Mouse (Mus musculus) limb, embryonic 11.5 days (tissue): ENCODE results near the gene Psmd12. TPM values are rescaled to one million over a fixed set of nuclear protein-coding genes. Genes with fewer than 3 reads are reported as not detected.

Source experiments
- ATAC-seq: fragments of 200-750 bp; cut with Nextera tagmentation; 2 replicates; pipeline ENCODE4 v1.8.0; 2017; ENCODE audit warnings: low read depth; ENCODE audit not compliant: insufficient number of reproducible peaks, low FRiP score, low TSS enrichment
- DNase-seq: peaks from one replicate; pipeline ENCODE4 v3.0.0-alpha.2; 2015; ENCODE audit warnings: low spot score
- H3K27ac ChIP-seq: fragments of 300-500 bp; sonication (generic); replicated peaks from 2 replicates; pipeline ENCODE4 v1.5.1; 2014; ENCODE audit warnings: low read depth, mild to moderate bottlenecking, low read length
- H3K27me3 ChIP-seq: fragments of 300-500 bp; sonication (generic); 2 replicates; pipeline ENCODE4 v1.6.1; 2014; ENCODE audit warnings: mild to moderate bottlenecking, low read length, mixed read lengths; ENCODE audit not compliant: control insufficient read depth, insufficient read depth
- H3K36me3 ChIP-seq: fragments of 300-500 bp; sonication (generic); 2 replicates; pipeline ENCODE4 v1.6.1; 2014; ENCODE audit warnings: mild to moderate bottlenecking, low read length, moderate library complexity, mixed read lengths; ENCODE audit not compliant: control insufficient read depth, insufficient read depth
- H3K4me1 ChIP-seq: fragments of 300-500 bp; sonication (generic); 2 replicates; pipeline ENCODE4 v1.6.1; 2014; ENCODE audit warnings: low read length, mixed read lengths; ENCODE audit not compliant: control insufficient read depth, insufficient read depth
- H3K4me2 ChIP-seq: fragments of 300-500 bp; sonication (generic); 2 replicates; pipeline ENCODE4 v1.6.1; 2014; ENCODE audit warnings: low read depth, mild to moderate bottlenecking, moderate library complexity; ENCODE audit not compliant: severe bottlenecking
- H3K4me3 ChIP-seq: fragments of 300-500 bp; sonication (generic); 2 replicates; pipeline ENCODE4 v1.5.1; 2014; ENCODE audit warnings: low read depth, low read length
- H3K9ac ChIP-seq: fragments of 300-500 bp; sonication (generic); 2 replicates; pipeline ENCODE4 v1.6.1; 2014; ENCODE audit warnings: mild to moderate bottlenecking, low read length
- H3K9me3 ChIP-seq: fragments of 300-500 bp; sonication (generic); 2 replicates; pipeline ENCODE4 v1.6.1; 2016; ENCODE audit warnings: low read length; ENCODE audit not compliant: control insufficient read depth
- WGBS: fragments of 180-500 bp; shearing (Covaris S2); extraction: QIAGEN DNeasy Blood & Tissue Kit; methylation state at CpG from one replicate; pipeline ENCODE4 v1.1.7; 2014; 5-methylcytosine and 5-hydroxymethylcytosine counted together
- polyA plus RNA-seq: library from polyadenylated mRNA; unstranded; fragments of >200 nt; fragmentation: Nextera tagmentation; extraction: Ambion mirVana; gene quantifications from 2 replicates; pipeline ENCODE4 v1.2.1, GENCODE M21; 2014

Gene Psmd12
- polyA plus RNA-seq, 1 experiment from 2014 or later, result 234 TPM

DNA sequence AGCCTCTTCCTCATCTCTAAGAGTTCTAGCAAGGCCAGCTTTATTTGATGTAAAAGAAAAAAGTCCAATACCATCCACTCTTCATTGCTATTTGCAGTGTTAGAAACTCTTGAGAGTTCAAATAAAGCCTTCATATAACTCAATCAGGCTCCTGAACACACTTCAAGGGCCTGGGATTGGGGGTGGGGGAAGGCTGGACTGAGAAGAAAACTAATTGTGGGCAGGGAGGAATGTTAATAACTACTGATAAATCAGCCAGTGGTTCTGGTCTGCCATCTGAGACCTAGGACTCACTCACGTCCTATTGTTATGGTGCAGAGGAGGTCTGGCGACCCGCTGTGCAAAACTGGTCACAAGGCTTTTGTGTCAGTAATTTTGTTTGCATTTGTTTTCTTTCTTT is 48.3 kb downstream of the Psmd12 start:
- no peaks in the 10 kb centered on the region for H3K4me1 ChIP-seq
- no peaks in the 10 kb centered on the region for H3K27me3 ChIP-seq
- no peak overlapping the region for H3K9ac ChIP-seq
- ATAC-seq (no peak), DNase-seq (no peak)
- H3K4me2 ChIP-seq, result no peak overlapping the region
- WGBS, result 49% methylated on average over 3 of the region's 3 CpGs
- H3K4me3 ChIP-seq, result no peak overlapping the region
- no peaks in the 10 kb centered on the region for H3K36me3 ChIP-seq
- H3K9me3 ChIP-seq, result no peaks in the 10 kb centered on the region
- no peak overlapping the region for H3K27ac ChIP-seq

DNA sequence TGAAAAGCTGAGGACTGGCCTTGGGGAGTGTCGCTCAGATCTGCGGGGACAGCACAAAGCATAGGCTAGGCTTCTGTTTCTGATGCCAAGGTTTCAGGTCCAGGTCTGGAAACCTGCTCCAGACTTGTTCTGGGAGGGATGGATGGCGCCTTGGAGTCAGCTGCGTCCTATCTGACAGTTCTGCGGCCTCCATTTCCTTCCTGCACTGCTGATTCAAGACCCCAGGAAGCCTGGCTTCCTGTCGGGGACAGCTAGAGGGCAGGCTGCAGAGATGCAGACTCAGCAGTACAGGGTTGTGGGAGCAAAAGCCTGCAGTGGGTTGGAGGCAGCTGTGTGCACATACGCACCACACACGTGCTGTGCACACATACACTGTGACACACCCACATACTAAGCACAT is 50.0 kb downstream of the Psmd12 start:
- DNase-seq (peak; percentile 30), ATAC-seq (no peak)

DNA sequence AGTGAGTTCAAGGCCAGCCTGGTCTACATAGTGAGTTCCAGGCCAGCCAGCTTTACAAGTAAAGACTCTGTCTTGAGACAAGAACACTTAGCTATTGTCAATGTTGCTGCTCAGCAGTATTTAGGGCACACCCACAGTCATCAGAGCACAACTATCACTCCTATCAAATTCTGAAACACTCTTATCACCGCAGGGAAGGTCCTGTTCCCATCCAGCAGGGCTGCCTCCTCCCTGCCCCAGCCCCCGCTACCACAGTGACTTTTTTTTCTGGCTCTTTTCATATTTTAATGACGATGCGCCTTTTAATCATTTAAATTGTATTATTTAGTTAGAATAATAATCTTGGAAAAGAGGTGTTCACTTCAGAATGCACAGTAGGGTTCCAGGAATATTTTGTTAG is 52.2 kb downstream of the Psmd12 start:
- WGBS, result 80% methylated on average over 4 of the region's 4 CpGs
- H3K36me3 ChIP-seq, result no peaks in the 10 kb centered on the region
- no peak overlapping the region for H3K4me2 ChIP-seq
- no peak overlapping the region for H3K27ac ChIP-seq
- H3K4me1 ChIP-seq, result no peaks in the 10 kb centered on the region
- no peaks in the 10 kb centered on the region for H3K9me3 ChIP-seq
- no peaks in the 10 kb centered on the region for H3K27me3 ChIP-seq
- H3K4me3 ChIP-seq, result no peak overlapping the region
- no peak for ATAC-seq
- no peak for DNase-seq
- no peak overlapping the region for H3K9ac ChIP-seq

More for the DNA sequence above, 50.0 kb downstream of the Psmd12 start:
- WGBS, result 49% methylated on average over 8 of the region's 8 CpGs
- H3K4me1 ChIP-seq, result no peaks in the 10 kb centered on the region
- H3K9me3 ChIP-seq, result no peaks in the 10 kb centered on the region
- H3K36me3 ChIP-seq, result no peaks in the 10 kb centered on the region
- H3K27me3 ChIP-seq, result no peaks in the 10 kb centered on the region
- no peak overlapping the region for H3K4me2 ChIP-seq
- no peak overlapping the region for H3K4me3 ChIP-seq
- H3K9ac ChIP-seq, result no peak overlapping the region
- H3K27ac ChIP-seq, result 0 out of 2 replicates have a peak overlapping the region, but pooled peaks have one; percentile 30

DNA sequence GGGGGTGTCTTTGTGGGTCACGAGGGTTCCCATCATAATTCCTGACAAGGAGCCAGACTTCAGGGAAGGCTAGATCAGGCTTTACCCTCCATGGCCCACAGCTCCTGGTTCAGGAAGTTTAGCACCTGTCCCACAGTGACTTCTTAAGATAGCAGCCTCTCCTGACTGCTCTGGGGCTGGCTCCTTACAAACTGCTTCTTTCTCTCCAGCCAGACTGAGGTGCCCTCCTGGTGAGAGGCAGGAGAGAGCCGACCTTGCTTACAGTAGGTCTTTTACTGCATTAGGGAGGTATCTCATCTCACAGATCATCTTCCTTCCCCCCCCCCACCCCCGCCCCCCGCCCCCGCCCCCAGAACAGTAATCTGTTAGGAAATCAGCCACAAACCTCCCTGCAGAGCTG is 53.0 kb downstream of the Psmd12 start:
- no peak for DNase-seq

DNA sequence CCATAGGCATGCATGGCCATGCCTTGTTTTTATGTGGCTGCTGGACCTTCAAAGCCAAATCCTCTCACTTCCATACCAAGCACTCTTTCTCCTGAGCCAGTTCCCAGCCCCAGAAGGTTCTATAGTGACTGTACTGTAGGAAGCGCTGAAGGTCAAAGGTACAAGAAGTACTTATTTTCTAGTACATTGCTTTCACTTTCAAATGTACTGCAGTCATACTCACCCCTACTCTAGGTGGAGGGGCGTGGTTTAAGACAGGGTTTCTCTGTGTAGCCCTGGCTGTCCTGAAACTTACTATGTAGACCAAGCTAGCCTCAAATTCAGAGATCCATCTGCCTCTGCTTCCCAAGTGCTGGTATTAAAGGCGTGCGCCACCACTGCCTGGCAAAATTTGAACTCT is 59.7 kb downstream of the Psmd12 start:
- WGBS, result 90% methylated on average over 4 of the region's 4 CpGs
- no peak for ATAC-seq
- H3K4me2 ChIP-seq, result no peak overlapping the region

More for the DNA sequence above, 53.0 kb downstream of the Psmd12 start:
- H3K9ac ChIP-seq, result no peak overlapping the region
- no peaks in the 10 kb centered on the region for H3K4me1 ChIP-seq
- no peak overlapping the region for H3K4me2 ChIP-seq
- ATAC-seq, result no peak
- 37% methylated on average over 5 of the region's 5 CpGs for WGBS
- H3K4me3 ChIP-seq, result no peak overlapping the region
- no peak overlapping the region for H3K27ac ChIP-seq
- no peaks in the 10 kb centered on the region for H3K9me3 ChIP-seq
- H3K27me3 ChIP-seq, result no peaks in the 10 kb centered on the region
- no peaks in the 10 kb centered on the region for H3K36me3 ChIP-seq

DNA sequence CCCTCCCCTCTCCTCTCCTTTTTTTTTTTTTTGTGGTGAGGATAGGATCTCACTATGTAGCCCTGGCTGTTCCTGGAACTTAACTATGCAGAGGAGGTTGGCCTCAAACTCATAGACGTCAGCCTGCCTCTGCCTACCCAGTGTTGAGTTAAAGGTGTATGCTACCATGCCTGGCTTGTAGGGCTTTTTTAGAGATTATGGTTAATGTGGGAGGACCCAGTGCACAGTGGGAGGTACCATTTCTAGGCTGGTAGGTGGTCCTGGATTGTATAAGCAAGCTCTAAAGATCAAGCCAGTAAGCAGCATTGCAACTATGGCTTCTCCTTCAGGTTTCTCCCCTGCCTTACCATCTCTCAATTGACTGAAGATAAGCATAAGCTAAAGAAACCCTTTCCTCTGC is 61.1 kb downstream of the Psmd12 start:
- no peaks in the 10 kb centered on the region for H3K4me1 ChIP-seq
- DNase-seq (no peak), ATAC-seq (no peak)
- no peaks in the 10 kb centered on the region for H3K27me3 ChIP-seq
- no peak overlapping the region for H3K4me3 ChIP-seq
- H3K9me3 ChIP-seq, result no peaks in the 10 kb centered on the region
- 65% methylated on average over 1 of the region's 1 CpGs for WGBS
- H3K4me2 ChIP-seq, result no peak overlapping the region
- H3K36me3 ChIP-seq, result no peaks in the 10 kb centered on the region
- H3K27ac ChIP-seq, result no peak overlapping the region
- H3K9ac ChIP-seq, result no peak overlapping the region

More for the DNA sequence above, 59.7 kb downstream of the Psmd12 start:
- Histone ChIP-seq H3K4me1 (no peaks in the 10 kb centered on the region), H3K36me3 (no peaks in the 10 kb centered on the region), H3K9me3 (no peaks in the 10 kb centered on the region), H3K9ac (no peak overlapping the region), H3K27me3 (no peaks in the 10 kb centered on the region), H3K27ac (no peak overlapping the region), H3K4me3 (no peak overlapping the region)
- no peak for DNase-seq

DNA sequence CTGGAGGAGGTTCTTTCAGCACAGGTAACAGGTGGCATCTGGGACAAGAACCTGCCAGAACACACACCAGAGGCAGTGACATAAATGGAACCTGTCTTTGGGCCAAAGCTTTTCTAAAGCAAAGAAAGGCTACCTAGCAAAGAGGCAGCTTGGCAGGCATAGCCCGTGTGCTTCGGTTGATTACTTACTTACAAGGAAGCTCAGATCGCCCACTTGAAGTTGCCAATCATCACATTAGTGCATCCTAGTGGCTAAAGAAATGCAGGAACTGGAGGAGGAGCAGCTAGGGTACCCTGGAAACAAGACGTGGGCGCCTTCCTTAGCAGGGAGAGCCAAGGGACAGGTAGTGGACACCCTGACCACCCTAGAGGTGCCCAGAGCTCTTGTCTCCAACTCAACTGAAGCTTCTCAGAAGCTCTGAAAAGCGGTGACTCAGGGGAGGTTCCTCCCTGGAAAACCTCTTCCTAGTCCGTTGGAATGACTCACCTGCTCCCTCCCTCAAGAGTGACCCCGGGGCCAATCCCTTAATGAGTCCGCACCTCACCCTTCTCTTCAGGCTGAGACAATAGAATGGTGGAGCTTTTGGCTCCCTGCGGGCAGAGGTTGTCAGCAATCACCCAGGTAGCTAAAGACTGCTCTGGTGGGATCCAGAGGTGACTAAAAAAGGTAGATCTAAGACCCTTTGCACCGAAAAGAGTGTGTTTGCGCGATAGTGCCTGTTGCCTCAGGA is 66.6 kb downstream of the Psmd12 start:
- no peak for ATAC-seq
- Histone ChIP-seq H3K9me3 (no peaks in the 10 kb centered on the region), H3K4me3 (peak overlapping the region; percentile 86), H3K4me1 (0 out of 2 replicates have a peak, but pooled peaks cover 2% of the 10 kb centered on the region), H3K9ac (peak overlapping the region; percentile 87; the same call in 1 of the 2 replicates), H3K4me2 (peak overlapping the region; percentile 92; the same call in 1 of the 2 replicates), H3K36me3 (no peaks in the 10 kb centered on the region; the same call in 1 of the 2 replicates), H3K27ac (no peak overlapping the region), H3K27me3 (no peaks in the 10 kb centered on the region)
- 28% methylated on average over 13 of the region's 13 CpGs for WGBS
- no peak for DNase-seq

DNA sequence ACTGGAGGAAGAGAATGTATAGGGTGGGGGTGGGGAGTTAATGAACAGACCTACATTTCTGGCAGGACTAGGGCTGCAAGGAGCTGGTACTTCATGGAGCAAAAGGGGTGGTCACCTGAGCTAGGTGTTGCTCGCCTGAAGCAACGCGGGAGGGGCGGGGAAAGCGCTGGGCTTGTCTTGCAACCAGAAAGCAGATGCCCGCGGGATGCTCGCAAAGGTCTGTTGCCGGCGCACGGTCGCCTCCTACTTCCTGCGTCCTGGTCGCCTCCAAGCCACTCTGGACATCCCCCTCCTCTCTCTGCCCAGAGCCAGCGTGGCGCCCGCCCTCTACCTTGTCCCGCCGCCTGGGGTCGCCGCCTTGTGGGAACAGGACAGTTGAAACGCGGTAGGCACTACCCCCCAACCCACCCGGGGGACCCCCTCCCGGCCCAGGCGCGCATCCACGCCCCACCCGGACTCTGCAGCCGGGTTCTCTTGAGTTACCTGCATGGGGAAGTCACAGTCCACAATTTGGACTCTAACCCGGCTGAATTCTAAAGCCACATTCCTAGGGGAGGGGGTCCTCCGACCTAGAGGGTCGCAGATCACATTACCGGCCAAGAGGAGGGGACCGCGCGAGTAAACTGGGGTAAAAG is 67.5 kb downstream of the Psmd12 start:
- Histone ChIP-seq H3K27ac (peak overlapping the region; percentile 76; the same call in 1 of the 2 replicates), H3K9ac (peak overlapping the region; percentile 87), H3K4me3 (peak overlapping the region; percentile 86), H3K36me3 (no peaks in the 10 kb centered on the region; the same call in 1 of the 2 replicates), H3K4me1 (0 out of 2 replicates have a peak, but pooled peaks cover 2% of the 10 kb centered on the region), H3K27me3 (no peaks in the 10 kb centered on the region), H3K9me3 (no peaks in the 10 kb centered on the region), H3K4me2 (peak overlapping the region; percentile 92)
- peak; percentile 83 for DNase-seq
- under 1% methylated on average over 31 of the region's 37 CpGs for WGBS
- ATAC-seq, result peak; percentile 65
